In genomic region chr3:53200853-53201252, GRCm38 (mm10) we compare ENCODE assay signal across 22 mouse cellular contexts.
DNase-seq lines count a peak whose midpoint lies in the region; ATAC-seq and TF ChIP-seq lines count a peak whose summit lies in the region.
"Had no signal": no experiment of that assay in that cellular context is flagged by ENCODE, and none has a peak within 500 bp of the region (broad histone marks: within the 10 kb centered on the region; RNA-seq: fewer than 3 reads in every experiment).

No protein-coding gene starts in this region.

- no peak for TF ChIP-seq CTCF in brain, embryonic 14.5 days (IDR thresholded peaks at IDR 0.05; ENCODE audit: borderline replicate concordance, extremely low read depth, insufficient read depth, insufficient read length)

- H3K9me3 ChIP-seq in forebrain, embryonic 11.5 days (ENCODE audit: control insufficient read depth, low read length): no peaks in the 10 kb centered on the region
- H3K9me3 ChIP-seq in forebrain, embryonic 15.5 days: no peaks in the 10 kb centered on the region
- H3K9me3 ChIP-seq in heart, embryonic 13.5 days: no peaks in the 10 kb centered on the region
- H3K9me3 ChIP-seq in hindbrain, embryonic 15.5 days: no peaks in the 10 kb centered on the region
- no peaks in the 10 kb centered on the region for H3K9me3 ChIP-seq in hindbrain, embryonic 11.5 days (ENCODE audit: control insufficient read depth, low read length)
- H3K9me3 ChIP-seq: limb, embryonic 12.5 days; liver, embryonic 13.5 days; lung, embryonic 15.5 days had no signal

- peaks cover 9% of the 10 kb centered on the region for H3K4me1 ChIP-seq in forebrain, embryonic 11.5 days (replicated peaks; ENCODE audit: control insufficient read depth, insufficient read depth, low read length)
- H3K4me1 ChIP-seq in forebrain, embryonic 15.5 days: peaks cover 12% of the 10 kb centered on the region
- peaks cover 63% of the 10 kb centered on the region for H3K4me1 ChIP-seq in heart, embryonic 13.5 days
- peaks cover 41% of the 10 kb centered on the region for H3K4me1 ChIP-seq in hindbrain, embryonic 15.5 days (replicated peaks)
- H3K4me1 ChIP-seq in hindbrain, embryonic 11.5 days (replicated peaks; ENCODE audit: control insufficient read depth, insufficient read depth, low read length): peaks cover 7% of the 10 kb centered on the region
- H3K4me1 ChIP-seq: liver, embryonic 13.5 days had no signal

- WGBS in forebrain, embryonic 11.5 days: 78% methylated on average over 10 of the region's 10 CpGs
- WGBS in forebrain, embryonic 15.5 days: 59% methylated on average over 10 of the region's 10 CpGs
- 36% methylated on average over 10 of the region's 10 CpGs for WGBS in heart, embryonic 13.5 days
- WGBS in hindbrain, embryonic 15.5 days: 64% methylated on average over 10 of the region's 10 CpGs
- WGBS in hindbrain, embryonic 11.5 days: 74% methylated on average over 10 of the region's 10 CpGs

- no peak overlapping the region for H3K27ac ChIP-seq in forebrain, embryonic 11.5 days (ENCODE audit: low read depth, low read length)
- no peak overlapping the region for H3K27ac ChIP-seq in forebrain, embryonic 15.5 days (replicated peaks)
- H3K27ac ChIP-seq in heart, embryonic 13.5 days (replicated peaks): peak overlapping the region; percentile 72; the same call in 1 of the 2 replicates
- H3K27ac ChIP-seq in hindbrain, embryonic 15.5 days (replicated peaks): peak overlapping the region; percentile 6; the same call in 1 of the 2 replicates
- no peak overlapping the region for H3K27ac ChIP-seq in hindbrain, embryonic 11.5 days (ENCODE audit: low read depth, low read length)
- H3K27ac ChIP-seq: limb, embryonic 12.5 days; liver, embryonic 13.5 days; lung, embryonic 15.5 days; macrophage had no signal

- no peak; the same call in 1 of the 2 replicates for ATAC-seq in forebrain, embryonic 11.5 days (replicated peaks; ENCODE audit: low FRiP score)
- ATAC-seq in forebrain, embryonic 15.5 days (replicated peaks): no peak
- no peak for ATAC-seq in heart, embryonic 13.5 days (ENCODE audit: extremely low read depth, insufficient number of reproducible peaks, low FRiP score, low TSS enrichment)
- no peak for ATAC-seq in hindbrain, embryonic 15.5 days (ENCODE audit: low FRiP score, low read depth)
- ATAC-seq in hindbrain, embryonic 11.5 days (ENCODE audit: low FRiP score): no peak
- ATAC-seq: activated CD4-positive, CD25-positive, alpha-beta regulatory T cell, adult 4 months; inflammation-experienced regulatory T-cells, adult 6 months had no signal

- no peak for TF ChIP-seq POLR2A in brain, embryonic 14.5 days (IDR thresholded peaks at IDR 0.05; ENCODE audit: borderline replicate concordance, extremely low read depth, insufficient read depth, insufficient read length, poor library complexity, severe bottlenecking)

- DNase-seq in forebrain, embryonic 11.5 days (ENCODE audit: low spot score): peak; percentile 49
- DNase-seq in heart, adult 8-10 months (ENCODE audit: low spot score): no peak
- no peak for DNase-seq in hindbrain, embryonic 11.5 days (ENCODE audit: low spot score)
- DNase-seq in brain, embryonic 14.5 days (ENCODE audit: low read depth): peak; percentile 42
- no peak for DNase-seq in c-Kit-positive CD71-positive TER-119-positive erythroid progenitor cells, embryonic 14.5 days (ENCODE audit: low spot score)
- DNase-seq: adrenal gland, postnatal 25 days; cerebellum, adult 8-10 months; gastrocnemius, postnatal 14 days; kidney, adult 8-10 months; kidney, postnatal 4 days; liver, embryonic 13.5 days; right cerebral cortex, postnatal 4 days; thymus, postnatal 25 days had no signal

- H3K36me3 ChIP-seq in forebrain, embryonic 11.5 days (ENCODE audit: control insufficient read depth, insufficient read depth, low read length): no peaks in the 10 kb centered on the region
- H3K36me3 ChIP-seq in forebrain, embryonic 15.5 days: no peaks in the 10 kb centered on the region
- no peaks in the 10 kb centered on the region for H3K36me3 ChIP-seq in heart, embryonic 13.5 days
- H3K36me3 ChIP-seq in hindbrain, embryonic 15.5 days: no peaks in the 10 kb centered on the region
- no peaks in the 10 kb centered on the region for H3K36me3 ChIP-seq in hindbrain, embryonic 11.5 days (ENCODE audit: control insufficient read depth, insufficient read depth, low read length)
- H3K36me3 ChIP-seq: limb, embryonic 12.5 days; liver, embryonic 13.5 days; lung, embryonic 15.5 days had no signal

- no peak overlapping the region for H3K9ac ChIP-seq in forebrain, embryonic 11.5 days (ENCODE audit: low read length)
- no peak overlapping the region for H3K9ac ChIP-seq in forebrain, embryonic 15.5 days (replicated peaks)
- H3K9ac ChIP-seq in heart, embryonic 13.5 days: no peak overlapping the region
- H3K9ac ChIP-seq in hindbrain, embryonic 15.5 days: no peak overlapping the region
- no peak overlapping the region for H3K9ac ChIP-seq in hindbrain, embryonic 11.5 days (ENCODE audit: low read depth, low read length)
- H3K9ac ChIP-seq: limb, embryonic 12.5 days; liver, embryonic 13.5 days; lung, embryonic 15.5 days had no signal

- no peak overlapping the region for H3K4me2 ChIP-seq in forebrain, embryonic 11.5 days (ENCODE audit: low read depth, low read length, severe bottlenecking)
- H3K4me2 ChIP-seq in forebrain, embryonic 15.5 days (replicated peaks): no peak overlapping the region
- no peak overlapping the region for H3K4me2 ChIP-seq in heart, embryonic 13.5 days
- H3K4me2 ChIP-seq in hindbrain, embryonic 15.5 days: no peak overlapping the region
- H3K4me2 ChIP-seq in hindbrain, embryonic 11.5 days (replicated peaks; ENCODE audit: low read depth, low read length): no peak overlapping the region
- H3K4me2 ChIP-seq: limb, embryonic 12.5 days; liver, embryonic 13.5 days; lung, embryonic 15.5 days had no signal

- no peak overlapping the region for H3K4me3 ChIP-seq in forebrain, embryonic 11.5 days (ENCODE audit: low read depth, low read length)
- H3K4me3 ChIP-seq in forebrain, embryonic 15.5 days: no peak overlapping the region
- H3K4me3 ChIP-seq in heart, embryonic 13.5 days: no peak overlapping the region
- H3K4me3 ChIP-seq in hindbrain, embryonic 15.5 days: no peak overlapping the region
- H3K4me3 ChIP-seq in hindbrain, embryonic 11.5 days (ENCODE audit: low read depth, low read length): no peak overlapping the region
- H3K4me3 ChIP-seq: limb, embryonic 12.5 days; liver, embryonic 13.5 days; lung, embryonic 15.5 days had no signal

- H3K27me3 ChIP-seq in forebrain, embryonic 11.5 days (ENCODE audit: control insufficient read depth, insufficient read depth, low read length): no peaks in the 10 kb centered on the region
- no peaks in the 10 kb centered on the region for H3K27me3 ChIP-seq in forebrain, embryonic 15.5 days
- H3K27me3 ChIP-seq in heart, embryonic 13.5 days (replicated peaks): no peaks in the 10 kb centered on the region
- no peaks in the 10 kb centered on the region for H3K27me3 ChIP-seq in hindbrain, embryonic 15.5 days
- H3K27me3 ChIP-seq in hindbrain, embryonic 11.5 days (ENCODE audit: control insufficient read depth, insufficient read depth, low read length): 0 out of 2 replicates have a peak, but pooled peaks cover 2% of the 10 kb centered on the region
- H3K27me3 ChIP-seq: liver, embryonic 13.5 days; lung, embryonic 15.5 days; Patski had no signal

Comparison
In these comparisons a context has a peak if more than half of its experiments do, and no peak if none do; other contexts are left out.
1. H3K27ac ChIP-seq: peak in heart, embryonic 13.5 days (single experiment) and hindbrain, embryonic 15.5 days (single experiment); none in forebrain, embryonic 11.5 days (single experiment), forebrain, embryonic 15.5 days (single experiment) and hindbrain, embryonic 11.5 days (single experiment).
2. DNase-seq: peak in forebrain, embryonic 11.5 days (single experiment) and brain, embryonic 14.5 days (single experiment); none in heart, adult 8-10 months (single experiment), hindbrain, embryonic 11.5 days (single experiment) and c-Kit-positive CD71-positive TER-119-positive erythroid progenitor cells, embryonic 14.5 days (single experiment).